Mouse (Mus musculus): ENCODE data around the gene Tspan9.
A peak's percentile ranks its signal among the peaks of the same experiment; 100 is the strongest.

The Tspan9 gene

GRCm38 (mm10) chr6:128143390-128144020 lies at the start of gene Tspan9:
Gene Tspan9, minus strand, starts transcription at chr6:128143594.
- peak in 1 of 2 experiments; percentile 54 for DNase-seq (ENCODE audit: low spot score in 2 of 2)

- DNase-seq (ENCODE audit: low spot score in 2 of 2): no peak
Measured at GRCm38 (mm10) chr6:128183521-128183920, 40.1 kb upstream of the Tspan9 start.

DNA sequence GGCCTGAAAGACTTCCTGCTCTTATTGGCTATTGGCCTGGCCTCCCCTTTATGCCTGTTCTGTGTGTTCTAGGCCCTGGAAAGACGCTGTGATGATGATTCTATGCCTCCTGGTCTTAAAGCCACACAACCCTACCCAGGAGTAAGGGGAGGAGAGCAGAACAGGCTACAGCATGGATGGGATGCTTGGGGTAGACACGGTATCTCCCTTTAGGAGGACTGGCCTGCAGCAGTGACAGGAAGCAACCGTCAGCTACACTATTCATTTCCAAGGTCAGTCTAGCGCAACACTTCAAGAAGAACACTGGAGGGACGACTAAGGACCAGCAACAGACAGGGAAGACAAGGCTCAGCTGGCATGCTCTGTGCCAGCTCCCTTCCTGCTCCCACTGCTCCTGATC lies 37.8 kb upstream of the Tspan9 start:
- no peak for DNase-seq (ENCODE audit: low spot score in 2 of 2)

DNA sequence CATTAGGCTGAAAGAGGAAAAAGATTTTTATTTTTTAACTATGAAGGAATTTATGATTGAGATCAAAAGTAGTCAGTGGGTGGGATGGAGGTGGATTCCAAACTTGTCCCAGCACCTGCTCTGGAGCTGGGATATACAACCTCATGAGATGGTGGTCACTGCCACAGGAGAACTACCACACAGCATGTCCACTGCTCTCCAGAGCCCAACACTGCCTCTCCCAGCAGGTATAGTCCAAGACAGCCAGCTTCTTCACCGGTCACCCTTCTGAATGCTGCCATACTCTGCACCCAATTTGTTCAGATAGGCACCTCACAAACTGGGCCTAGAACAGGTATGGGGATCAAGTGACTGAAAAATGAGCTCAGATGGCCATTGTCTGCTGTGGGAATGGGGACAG lies 36.3 kb upstream of the Tspan9 start:
- no peak for DNase-seq (ENCODE audit: low spot score in 2 of 2)

DNA sequence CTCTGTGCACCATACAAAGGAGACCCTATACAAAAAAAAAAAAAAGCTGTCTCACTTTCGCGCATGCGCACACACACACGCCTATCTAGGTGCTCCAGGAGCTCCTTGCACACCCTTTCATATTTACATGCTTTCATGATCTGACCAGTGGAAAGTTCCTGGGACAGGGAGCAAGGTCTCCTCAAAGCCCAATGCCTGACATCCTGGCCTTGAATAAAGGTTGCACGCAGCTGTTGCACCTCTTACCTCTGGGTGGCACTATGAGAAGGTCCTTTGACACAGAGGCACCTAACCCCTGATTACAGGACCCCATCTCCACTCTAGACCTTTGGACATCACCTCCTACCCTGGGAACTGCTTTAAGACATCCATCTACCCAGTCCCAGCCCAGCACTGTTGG lies 35.9 kb upstream of the Tspan9 start:
- no peak for DNase-seq (ENCODE audit: low spot score in 2 of 2)

DNA sequence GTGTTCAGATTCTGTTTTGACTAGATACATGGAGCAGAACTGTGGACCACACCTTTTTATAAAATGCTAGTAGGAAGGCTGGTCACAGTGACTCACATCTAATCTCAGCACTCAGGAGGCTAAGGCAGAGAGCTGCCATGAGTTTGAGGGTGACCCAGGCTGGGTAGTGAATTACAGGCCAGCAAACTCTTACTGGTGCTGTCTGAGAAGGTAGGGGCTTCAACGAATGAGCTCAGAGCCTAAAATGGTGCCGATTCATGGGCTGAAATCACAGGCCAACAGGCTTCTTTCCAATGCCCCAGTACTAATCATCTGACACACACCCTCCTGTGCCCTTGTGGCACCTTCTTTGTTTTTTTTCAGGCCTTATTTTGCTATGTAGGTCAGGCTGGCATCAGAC lies 35.3 kb upstream of the Tspan9 start:
- DNase-seq (ENCODE audit: low spot score in 2 of 2): no peak

DNA sequence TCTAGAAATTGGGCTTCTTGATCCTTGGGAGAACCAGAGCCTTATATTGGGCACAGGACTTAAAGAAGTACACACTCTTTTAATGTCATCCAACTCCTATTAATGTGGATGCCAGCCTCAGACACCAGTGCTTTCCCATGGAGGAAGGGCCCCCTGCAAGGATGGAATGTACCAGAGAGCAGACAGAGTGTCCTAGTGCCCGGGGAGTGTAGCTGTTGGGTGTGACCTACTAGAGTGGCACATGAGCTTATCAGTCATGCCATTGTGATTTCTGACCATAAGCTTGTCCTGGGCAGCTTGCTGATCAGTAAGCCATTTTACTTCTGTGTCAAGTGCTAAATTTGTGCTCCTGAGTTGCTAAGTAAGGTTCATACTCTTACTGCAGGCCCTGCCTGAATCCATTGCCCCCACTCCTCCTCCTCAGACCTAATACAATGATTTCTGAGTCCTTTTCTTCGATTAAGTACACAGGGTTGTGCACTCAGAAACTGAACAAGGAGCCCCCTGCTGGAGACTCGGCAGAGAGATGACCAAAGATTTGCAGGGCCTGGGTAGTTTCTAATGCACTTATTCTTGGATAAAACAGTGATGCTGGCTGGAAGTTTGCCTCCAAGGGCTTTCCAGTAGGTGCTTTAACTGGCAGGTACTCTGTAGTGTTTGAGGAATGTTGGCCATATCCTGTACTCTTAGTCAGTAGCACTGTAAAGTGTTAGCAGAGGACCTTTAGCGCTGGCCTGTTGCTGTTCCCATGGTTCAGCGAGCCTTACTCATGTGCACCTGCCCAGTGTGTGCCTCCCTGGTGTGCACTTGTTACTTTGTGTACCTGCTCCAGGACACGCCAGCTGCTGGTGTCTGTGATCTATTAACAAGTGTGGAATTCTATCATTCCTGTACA lies 25.6 kb upstream of the Tspan9 start:
- no peak for DNase-seq (ENCODE audit: low spot score in 2 of 2)

GRCm38 (mm10) chr6:128165564-128165963 lies 22.2 kb upstream of the Tspan9 start:
- DNase-seq (ENCODE audit: low spot score in 2 of 2): no peak

- DNase-seq (ENCODE audit: low spot score in 2 of 2): no peak
Measured at GRCm38 (mm10) chr6:128164632-128165031, 21.2 kb upstream of the Tspan9 start.

DNA sequence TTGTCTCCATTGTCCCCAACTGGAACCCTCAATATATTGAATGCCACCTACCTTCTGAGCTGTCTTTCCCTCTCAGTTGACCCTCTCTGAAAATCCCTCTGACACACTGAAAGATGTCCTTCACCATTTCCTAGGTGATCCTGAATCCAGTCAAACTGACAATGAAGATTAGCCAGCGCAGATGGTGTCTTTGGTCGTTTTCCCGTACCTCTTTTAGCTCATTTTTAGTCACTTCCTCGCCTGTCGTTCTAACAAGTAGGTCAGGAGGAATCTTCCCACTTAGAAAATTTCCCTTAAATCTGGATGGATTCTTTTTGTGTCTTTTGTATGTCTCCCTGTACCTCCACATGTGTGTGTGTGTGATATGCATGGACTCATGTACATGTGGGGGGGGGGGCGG lies 15.7 kb upstream of the Tspan9 start:
- no peak for DNase-seq (ENCODE audit: low spot score in 2 of 2)

- no peak for DNase-seq (ENCODE audit: low spot score in 2 of 2)
Measured at GRCm38 (mm10) chr6:128158031-128158430, 14.6 kb upstream of the Tspan9 start.

DNA sequence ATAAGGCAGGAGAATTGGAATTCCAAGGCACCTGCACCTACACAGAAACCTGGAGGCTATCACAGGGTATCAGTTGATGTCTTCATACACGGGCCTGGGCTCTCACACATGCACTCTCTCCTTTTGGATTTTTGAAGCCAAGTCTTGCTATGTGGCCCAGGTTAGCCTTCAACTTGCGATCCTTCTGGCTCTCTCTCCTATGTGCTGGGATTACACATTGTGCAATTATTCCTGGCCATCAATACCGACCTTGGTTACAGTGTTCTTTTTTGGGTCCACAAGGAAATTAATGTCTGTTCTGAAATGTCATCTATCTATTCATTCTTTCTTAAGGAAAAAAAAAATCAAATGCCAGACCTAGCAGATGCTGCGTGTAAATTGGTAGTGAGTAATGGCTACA lies 13.1 kb upstream of the Tspan9 start:
- no peak for DNase-seq (ENCODE audit: low spot score in 2 of 2)

DNA sequence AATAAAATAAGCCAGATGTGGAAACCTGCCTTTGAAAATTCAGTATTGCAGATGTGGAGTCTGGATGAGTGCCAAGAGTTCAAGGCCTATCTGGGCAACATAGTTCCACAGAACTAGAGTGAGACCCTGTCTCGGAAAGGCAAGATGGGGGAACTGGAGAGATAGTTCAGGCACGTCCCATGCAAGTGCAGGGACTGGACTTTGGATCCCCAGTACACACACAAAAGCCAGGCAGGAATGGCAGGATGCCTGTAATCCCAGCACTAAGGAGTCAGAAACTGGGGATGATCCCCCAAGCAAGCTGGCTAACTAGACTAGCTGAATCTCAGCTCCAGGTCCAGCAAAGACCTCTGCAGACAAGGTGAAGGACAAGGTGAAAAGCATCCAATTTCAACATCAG lies 12.5 kb upstream of the Tspan9 start:
- DNase-seq (ENCODE audit: low spot score in 2 of 2): no peak

- DNase-seq (ENCODE audit: low spot score in 2 of 2): peak in 1 of 2 experiments; percentile 62
Measured at GRCm38 (mm10) chr6:128145765-128146164, 2.4 kb upstream of the Tspan9 start.

DNA sequence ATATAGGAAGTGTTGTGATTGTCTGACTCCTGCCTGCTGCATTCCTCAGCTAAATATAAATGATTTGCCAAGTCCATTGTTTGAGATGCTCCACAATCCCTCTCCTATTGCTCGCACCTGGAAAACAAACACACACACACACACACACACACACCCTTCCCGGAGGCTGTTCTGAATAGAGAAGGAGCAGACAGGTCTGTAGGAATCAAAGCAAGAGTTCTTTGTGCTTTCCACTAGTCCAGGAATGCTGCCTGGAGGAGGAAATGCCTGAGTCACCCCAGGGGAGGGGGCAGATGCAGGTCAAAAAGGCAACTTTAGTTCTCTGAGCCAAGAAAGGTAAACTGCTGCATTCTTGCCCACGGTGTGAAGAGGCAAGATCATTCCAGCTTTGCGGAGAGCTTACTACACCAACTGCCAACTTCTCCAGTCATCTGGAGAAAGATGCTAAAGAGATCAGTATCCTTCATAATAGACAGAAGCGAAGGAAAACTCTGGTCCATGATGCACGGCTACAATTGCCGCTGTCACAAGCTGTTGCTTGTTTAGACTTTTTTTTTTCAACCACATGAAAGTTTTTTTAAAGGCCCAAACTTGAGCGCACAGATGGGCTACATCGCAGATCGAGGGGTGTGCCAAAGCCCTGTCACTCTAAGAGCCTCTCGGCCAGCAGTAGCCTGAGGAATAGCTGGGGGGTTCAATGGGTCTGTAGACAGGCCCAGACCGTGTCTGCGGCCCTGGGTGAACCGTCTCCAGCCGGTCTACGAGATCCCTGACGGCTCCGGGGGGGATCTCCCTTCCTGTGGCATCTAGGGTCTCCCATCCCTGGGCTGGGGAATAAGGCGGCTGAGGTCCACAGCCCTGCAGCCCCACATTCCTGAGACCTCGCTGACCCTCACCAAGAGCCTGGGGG lies 770 bp downstream of the Tspan9 start:
- no peak for DNase-seq (ENCODE audit: low spot score in 2 of 2)

- DNase-seq (ENCODE audit: low spot score in 2 of 2): no peak
Measured at GRCm38 (mm10) chr6:128140724-128141123, 2.7 kb downstream of the Tspan9 start.

GRCm38 (mm10) chr6:128137855-128138254 lies 5.5 kb downstream of the Tspan9 start:
- no peak for DNase-seq (ENCODE audit: low spot score in 2 of 2)

DNA sequence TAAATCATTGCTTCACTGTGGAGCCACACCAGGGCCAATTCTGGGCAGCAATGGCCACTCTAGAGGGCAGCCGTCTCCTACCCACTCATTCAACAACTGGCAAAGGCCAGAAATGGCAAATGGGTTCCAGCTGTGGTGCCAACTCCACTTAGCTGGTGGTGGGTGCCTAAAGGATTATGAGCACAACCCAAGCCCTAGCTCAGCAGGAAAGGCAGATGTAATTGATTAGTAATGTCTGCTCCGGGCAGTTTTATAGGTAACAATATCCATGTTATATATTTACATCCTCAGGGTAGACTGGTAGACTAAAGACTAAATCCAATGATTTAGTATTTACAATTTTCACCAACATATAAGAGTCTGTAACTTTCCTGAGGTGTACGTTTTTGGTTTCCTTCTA lies 6.7 kb downstream of the Tspan9 start:
- DNase-seq (ENCODE audit: low spot score in 2 of 2): no peak

GRCm38 (mm10) chr6:128135459-128135858 lies 7.9 kb downstream of the Tspan9 start:
- DNase-seq (ENCODE audit: low spot score in 2 of 2): no peak

DNA sequence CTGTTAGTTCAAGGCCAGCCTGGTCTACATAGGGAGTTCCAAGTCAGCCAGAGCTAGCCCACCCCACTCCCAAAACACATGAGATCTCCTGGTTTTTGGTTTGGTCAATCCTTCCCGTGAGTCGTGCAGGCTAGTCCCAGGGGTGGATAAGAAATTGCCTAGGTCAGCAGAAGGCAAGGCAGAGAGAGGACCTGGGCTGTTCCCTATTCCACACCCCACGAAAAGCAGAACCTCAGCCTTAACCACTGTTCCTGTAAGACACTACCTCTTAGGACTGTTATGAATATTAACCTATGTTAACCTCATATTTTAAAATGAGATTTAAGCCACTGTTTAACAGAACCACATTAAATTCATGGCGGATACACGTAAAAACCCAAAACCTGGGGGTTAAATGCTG lies 8.4 kb downstream of the Tspan9 start:
- no peak for DNase-seq (ENCODE audit: low spot score in 2 of 2)

DNA sequence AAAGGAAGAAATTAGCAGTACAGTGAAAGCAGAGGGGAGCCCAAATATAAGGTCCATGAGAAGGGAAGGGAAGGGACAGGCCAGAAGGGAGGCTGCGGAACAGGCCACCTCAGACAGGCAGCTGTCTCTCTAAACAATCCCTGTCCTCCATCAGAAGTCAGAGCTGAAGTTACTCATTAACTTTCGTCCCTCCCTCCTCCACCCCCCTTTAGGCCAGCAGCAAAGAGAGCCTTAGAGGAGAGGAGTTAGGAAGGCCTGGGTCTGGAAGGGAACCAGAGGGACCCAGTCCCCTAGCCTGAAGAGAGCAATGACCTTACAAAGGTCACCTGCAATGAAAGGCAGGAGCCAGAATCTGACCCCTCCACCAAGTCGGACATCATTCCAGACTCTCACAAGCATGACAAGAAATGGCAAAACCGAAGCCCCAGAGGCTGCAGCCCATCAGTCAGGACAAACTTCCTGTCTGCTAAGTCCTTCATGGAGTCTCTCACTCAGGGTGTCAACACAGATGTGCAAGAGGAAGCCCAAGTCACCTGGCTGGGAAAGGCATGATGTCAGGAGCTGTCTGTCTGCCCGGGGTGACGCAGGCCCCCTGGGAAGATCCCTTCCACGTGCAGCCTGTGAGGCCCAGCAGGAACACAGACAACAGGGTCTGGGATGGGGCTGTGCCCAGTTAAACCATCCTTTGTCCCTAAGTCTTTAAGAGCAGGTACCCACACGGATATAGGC lies 9.0 kb downstream of the Tspan9 start:
- DNase-seq (ENCODE audit: low spot score in 2 of 2): peak in 1 of 2 experiments; percentile 0
